Mouse (Mus musculus): ENCODE results near the gene Lck. TPM values are rescaled to one million over a fixed set of nuclear protein-coding genes. Genes with fewer than 3 reads are reported as not detected.

Gene Lck
- polyA plus RNA-seq, 1 experiment from 2014 or later, result 3.8 TPM

- Histone ChIP-seq H3K9me3 (replicated peaks) (no peaks in the 10 kb centered on the region), H3K4me3 (replicated peaks) (no peak overlapping the region), H3K36me3 (peaks cover 81% of the 10 kb centered on the region), H3K4me2 (no peak overlapping the region), H3K9ac (no peak overlapping the region), H3K4me1 (replicated peaks) (peaks cover 26% of the 10 kb centered on the region), H3K27ac (no peak overlapping the region), H3K27me3 (peaks cover 10% of the 10 kb centered on the region)
- ATAC-seq (ENCODE audit: low read depth) (no peak), DNase-seq (no peak)
- WGBS (ENCODE audit: insufficient replicate concordance), result 89% methylated on average over 8 of the region's 8 CpGs
Measured at GRCm38 (mm10) chr4:129518519-129518918, 54.9 kb downstream of the Lck start.

DNA sequence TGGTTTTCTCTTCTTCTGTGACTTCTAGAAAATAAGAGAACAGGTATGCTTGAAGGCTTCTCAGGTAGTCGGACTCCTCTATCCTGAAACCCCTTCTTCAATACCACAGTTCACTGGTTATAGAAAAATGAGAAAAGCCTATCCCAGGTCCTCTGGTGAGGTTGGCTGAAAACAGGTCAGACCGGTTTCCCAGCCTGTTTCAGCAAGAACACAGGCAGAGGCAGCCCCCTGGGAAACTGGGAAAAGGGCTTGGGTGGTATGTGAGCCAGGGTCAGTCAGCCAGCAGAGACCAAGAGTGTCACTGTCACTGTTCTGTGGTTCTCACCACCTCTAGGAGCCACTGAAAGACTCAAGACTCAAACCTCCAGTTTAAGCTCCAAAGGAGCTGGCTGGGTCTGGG lies 56.5 kb downstream of the Lck start:
- Histone ChIP-seq H3K4me1 (replicated peaks) (peaks cover 33% of the 10 kb centered on the region), H3K9ac (no peak overlapping the region), H3K27ac (no peak overlapping the region; the same call in 1 of the 2 replicates), H3K4me2 (no peak overlapping the region), H3K9me3 (replicated peaks) (no peaks in the 10 kb centered on the region), H3K27me3 (peaks cover 26% of the 10 kb centered on the region), H3K4me3 (replicated peaks) (no peak overlapping the region), H3K36me3 (peaks cover 65% of the 10 kb centered on the region)
- no peak for DNase-seq
- ATAC-seq (ENCODE audit: low read depth), result no peak
- WGBS (ENCODE audit: insufficient replicate concordance), result 65% methylated on average over 2 of the region's 2 CpGs

- WGBS (ENCODE audit: insufficient replicate concordance), result 3% methylated on average over 34 of the region's 35 CpGs
- DNase-seq (no peak), ATAC-seq (ENCODE audit: low read depth) (peak; percentile 63)
- Histone ChIP-seq H3K9ac (peak overlapping the region; percentile 83), H3K27me3 (peaks cover 40% of the 10 kb centered on the region), H3K4me2 (peak overlapping the region; percentile 98), H3K9me3 (replicated peaks) (no peaks in the 10 kb centered on the region), H3K4me1 (replicated peaks) (peaks cover 33% of the 10 kb centered on the region), H3K4me3 (replicated peaks) (peak overlapping the region; percentile 72), H3K36me3 (peaks cover 41% of the 10 kb centered on the region), H3K27ac (peak overlapping the region; percentile 73)
Measured at GRCm38 (mm10) chr4:129514300-129514898, 59.0 kb downstream of the Lck start.

- Histone ChIP-seq H3K27me3 (peaks cover 42% of the 10 kb centered on the region), H3K4me2 (peak overlapping the region; percentile 98), H3K27ac (peak overlapping the region; percentile 73), H3K9ac (peak overlapping the region; percentile 83), H3K4me3 (replicated peaks) (peak overlapping the region; percentile 72), H3K4me1 (replicated peaks) (peaks cover 37% of the 10 kb centered on the region), H3K9me3 (replicated peaks) (no peaks in the 10 kb centered on the region), H3K36me3 (peaks cover 37% of the 10 kb centered on the region)
- WGBS (ENCODE audit: insufficient replicate concordance), result under 1% methylated on average over 44 of the region's 57 CpGs
- ATAC-seq (ENCODE audit: low read depth) (peak; percentile 43), DNase-seq (no peak)
Measured at GRCm38 (mm10) chr4:129513891-129514290, 59.5 kb downstream of the Lck start.

DNA sequence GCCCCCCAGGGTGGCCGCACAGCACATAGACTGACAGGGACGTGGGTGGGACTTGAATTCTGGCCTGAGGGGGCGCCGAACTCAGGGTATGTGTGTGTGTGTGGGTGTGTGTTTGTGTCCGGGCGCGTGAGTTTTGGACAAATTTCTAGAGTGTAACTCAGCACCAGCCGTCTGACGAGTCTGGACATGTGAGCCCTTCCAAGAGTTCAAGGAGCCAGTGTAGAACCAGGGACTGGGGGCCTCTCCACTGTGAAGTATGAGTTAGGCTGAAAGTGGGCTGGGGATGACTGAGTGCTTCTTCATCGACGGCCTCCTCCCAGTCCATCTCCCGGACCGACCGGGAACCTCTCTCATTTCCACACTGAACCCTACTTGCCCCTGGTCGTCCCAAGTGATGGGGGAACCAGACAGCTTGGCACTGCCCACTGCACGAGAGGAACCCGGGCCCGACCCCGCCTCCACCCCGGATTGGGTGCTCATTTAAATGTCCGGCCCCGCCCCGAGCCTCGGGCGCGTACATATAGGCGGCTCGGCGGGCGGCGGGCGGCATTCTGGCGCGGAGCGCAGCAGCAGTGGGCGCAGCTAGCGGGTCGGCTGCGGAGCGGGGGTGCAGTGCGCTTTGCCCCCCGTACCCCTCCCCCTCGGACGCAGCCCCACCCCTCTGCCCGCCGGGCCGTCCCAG lies 60.2 kb downstream of the Lck start, which contains the start of gene Marcksl1:
Marcksl1 (plus strand) TSS at position 496 of the 682 bp plus-strand sequence.
- peak; percentile 76 for ATAC-seq (ENCODE audit: low read depth)
- no peaks in the 10 kb centered on the region for H3K9me3 ChIP-seq (replicated peaks)
- H3K4me2 ChIP-seq, result peak within 1 kb of the TSS; percentile 98
- peak; percentile 75 for DNase-seq
- H3K36me3 ChIP-seq, result peaks cover 31% of the 10 kb centered on the region
- H3K4me3 ChIP-seq (replicated peaks), result peak within 1 kb of the TSS; percentile 72
- peaks cover 44% of the 10 kb centered on the region for H3K27me3 ChIP-seq
- peak within 1 kb of the TSS; percentile 73 for H3K27ac ChIP-seq
- 7% methylated on average over 47 of the region's 47 CpGs for whole genome bisulfite sequencing (ENCODE audit: insufficient replicate concordance)
- H3K9ac ChIP-seq, result peak within 1 kb of the TSS; percentile 83
- peaks cover 38% of the 10 kb centered on the region for H3K4me1 ChIP-seq (replicated peaks)

DNA sequence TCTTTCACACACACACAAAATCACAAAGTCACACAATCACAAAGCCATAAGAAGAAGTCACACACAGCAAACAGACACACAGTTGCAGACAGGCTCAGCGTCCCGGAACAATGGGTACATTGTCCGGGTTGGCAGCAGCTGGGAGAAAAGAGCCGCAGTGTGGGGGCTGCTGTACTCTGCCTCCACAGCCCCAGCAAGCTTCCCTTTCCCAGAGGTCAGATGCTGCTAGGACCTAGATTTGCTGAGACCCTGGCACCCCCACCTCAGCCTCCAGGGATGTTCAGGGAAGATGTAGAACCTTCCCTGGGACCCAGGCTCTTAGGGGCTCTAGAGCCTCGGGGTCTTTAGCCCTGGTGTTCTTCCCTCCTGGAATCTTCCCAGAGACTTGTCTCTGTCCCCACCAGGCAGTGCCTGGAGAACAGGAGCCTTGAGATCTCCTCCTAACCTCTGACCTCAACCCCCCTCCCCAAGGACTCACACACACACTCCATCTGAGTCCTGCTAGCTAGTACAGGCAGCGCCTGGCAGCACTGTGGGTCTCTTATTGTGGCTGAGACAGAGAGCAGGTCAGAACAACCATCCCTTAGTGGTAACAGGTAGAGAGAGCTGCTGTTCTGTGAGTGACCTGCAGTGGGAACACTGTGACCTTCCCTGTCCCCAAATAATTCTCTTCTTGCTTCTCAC lies 61.9 kb downstream of the Lck start:
- Histone ChIP-seq H3K9ac (no peak overlapping the region), H3K4me2 (no peak overlapping the region), H3K27ac (no peak overlapping the region), H3K36me3 (peaks cover 14% of the 10 kb centered on the region), H3K4me3 (replicated peaks) (no peak overlapping the region), H3K27me3 (peaks cover 44% of the 10 kb centered on the region), H3K4me1 (replicated peaks) (peaks cover 34% of the 10 kb centered on the region), H3K9me3 (replicated peaks) (no peaks in the 10 kb centered on the region)
- WGBS (ENCODE audit: insufficient replicate concordance), result 62% methylated on average over 6 of the region's 6 CpGs
- DNase-seq (no peak), ATAC-seq (ENCODE audit: low read depth) (no peak)

DNA sequence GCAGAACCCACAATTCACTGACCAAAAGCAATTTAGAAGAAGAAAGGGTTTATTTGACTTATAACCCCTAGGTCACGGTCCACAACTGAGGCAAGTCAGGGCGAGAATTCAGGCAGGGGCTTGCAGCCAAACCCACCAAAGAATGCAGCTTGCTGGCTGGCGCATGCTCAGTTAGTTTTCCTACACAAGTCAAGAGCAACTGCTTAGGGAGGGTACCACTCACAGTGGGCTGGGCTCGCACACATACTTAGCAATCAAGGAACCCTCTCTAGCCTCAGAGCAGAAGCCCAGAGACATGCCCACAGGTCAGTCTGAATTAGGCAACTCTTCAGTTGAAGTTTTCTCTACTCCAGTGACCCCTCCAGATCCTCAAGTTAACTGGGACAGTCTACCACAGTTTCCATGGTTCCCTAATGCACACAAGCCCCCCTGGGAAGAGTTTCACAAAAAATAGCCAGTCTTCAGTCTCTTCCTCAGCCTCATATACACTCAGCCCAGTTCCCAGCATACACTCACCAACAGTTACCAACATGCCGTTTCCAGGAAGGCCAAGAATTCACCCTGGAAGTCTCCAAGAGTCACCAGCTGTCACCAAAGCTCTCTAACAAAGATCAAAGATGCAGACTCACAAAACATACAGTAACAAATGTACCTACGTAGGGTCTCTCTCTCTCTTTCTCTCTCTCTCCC lies 62.6 kb downstream of the Lck start:
- H3K9me3 ChIP-seq (replicated peaks), result no peaks in the 10 kb centered on the region
- H3K27me3 ChIP-seq, result peaks cover 44% of the 10 kb centered on the region
- no peak overlapping the region for H3K27ac ChIP-seq
- no peak overlapping the region for H3K4me3 ChIP-seq (replicated peaks)
- H3K9ac ChIP-seq, result no peak overlapping the region
- WGBS (ENCODE audit: insufficient replicate concordance), result 64% methylated on average over 6 of the region's 6 CpGs
- no peak for ATAC-seq (ENCODE audit: low read depth)
- peaks cover 9% of the 10 kb centered on the region; the same call in 1 of the 2 replicates for H3K36me3 ChIP-seq
- no peak for DNase-seq
- no peak overlapping the region for H3K4me2 ChIP-seq
- peaks cover 32% of the 10 kb centered on the region for H3K4me1 ChIP-seq (replicated peaks)

DNA sequence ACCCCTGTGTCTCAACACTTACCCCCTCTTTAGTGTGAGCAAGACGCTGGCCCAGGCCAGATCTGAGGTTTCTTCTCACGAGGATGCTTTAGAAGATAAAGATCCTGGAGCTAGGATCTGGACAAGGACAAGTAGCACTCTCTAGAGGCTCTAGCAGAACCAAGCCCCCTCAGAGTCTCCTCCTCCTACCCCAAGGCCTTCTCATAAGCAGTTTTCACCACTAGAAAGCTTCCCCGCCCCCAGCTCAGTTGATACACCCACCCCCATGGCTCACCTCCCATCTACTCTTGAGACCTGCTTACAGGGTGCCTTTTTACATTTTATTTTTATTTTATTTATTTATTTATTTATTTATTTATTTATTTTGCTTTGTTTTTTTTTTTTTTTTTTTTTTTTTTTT lies 63.8 kb downstream of the Lck start:
- WGBS (ENCODE audit: insufficient replicate concordance), result 49% methylated on average over 3 of the region's 3 CpGs
- Histone ChIP-seq H3K4me1 (replicated peaks) (peaks cover 23% of the 10 kb centered on the region), H3K27ac (no peak overlapping the region)

DNA sequence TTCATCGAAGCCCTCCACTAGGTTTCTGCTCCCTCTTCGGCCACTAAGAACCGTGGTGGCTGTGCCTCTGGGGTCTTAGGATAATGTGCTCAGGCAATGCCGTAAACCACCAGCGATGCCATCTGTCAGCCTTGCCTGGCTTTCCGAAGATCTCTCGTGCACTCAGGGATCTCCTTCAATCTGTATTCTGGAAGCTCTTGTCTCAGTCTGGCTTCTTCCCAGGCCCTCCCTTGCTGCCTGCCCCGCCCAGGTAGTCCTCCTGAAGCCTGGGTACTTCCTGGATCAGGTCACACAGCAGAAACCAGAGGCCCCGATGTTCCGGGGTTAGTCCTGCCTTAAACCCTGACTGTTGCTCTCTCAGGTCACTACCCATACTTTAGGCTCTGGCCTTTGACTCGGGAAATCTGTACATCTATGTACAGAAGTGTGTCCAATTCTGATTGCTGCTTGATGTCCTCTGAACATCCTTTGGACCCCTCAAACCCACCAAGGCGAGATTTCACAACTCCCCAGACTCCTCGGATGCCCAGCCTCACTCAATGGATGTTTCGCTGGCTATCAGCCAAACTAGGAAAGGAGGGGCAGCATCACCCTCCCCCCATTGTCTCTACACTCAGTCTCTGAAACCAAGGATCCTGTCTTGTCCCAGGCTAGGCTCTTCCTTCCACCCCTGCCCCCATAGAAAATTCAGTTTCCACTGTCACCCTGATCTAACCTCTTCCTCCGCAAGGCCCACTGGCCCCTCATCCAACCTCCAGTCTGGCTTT lies 64.4 kb downstream of the Lck start:
- DNase-seq, result no peak
- WGBS (ENCODE audit: insufficient replicate concordance), result 52% methylated on average over 15 of the region's 15 CpGs
- no peak overlapping the region for H3K27ac ChIP-seq
- H3K27me3 ChIP-seq, result peaks cover 39% of the 10 kb centered on the region
- no peak for ATAC-seq (ENCODE audit: low read depth)
- no peaks in the 10 kb centered on the region for H3K36me3 ChIP-seq
- no peak overlapping the region for H3K4me3 ChIP-seq (replicated peaks)
- H3K9me3 ChIP-seq (replicated peaks), result no peaks in the 10 kb centered on the region
- H3K9ac ChIP-seq, result no peak overlapping the region
- H3K4me1 ChIP-seq (replicated peaks), result peaks cover 21% of the 10 kb centered on the region
- no peak overlapping the region for H3K4me2 ChIP-seq

More for the DNA sequence above, 63.8 kb downstream of the Lck start:
- Histone ChIP-seq H3K27me3 (peaks cover 44% of the 10 kb centered on the region), H3K36me3 (no peaks in the 10 kb centered on the region), H3K9ac (no peak overlapping the region), H3K9me3 (replicated peaks) (no peaks in the 10 kb centered on the region), H3K4me3 (replicated peaks) (no peak overlapping the region), H3K4me2 (no peak overlapping the region)
- no peak for DNase-seq
- no peak for ATAC-seq (ENCODE audit: low read depth)

GRCm38 (mm10) chr4:129508237-129508515 lies 65.3 kb downstream of the Lck start:
- Histone ChIP-seq H3K9me3 (replicated peaks) (no peaks in the 10 kb centered on the region), H3K36me3 (no peaks in the 10 kb centered on the region), H3K4me2 (no peak overlapping the region), H3K4me3 (replicated peaks) (no peak overlapping the region), H3K4me1 (replicated peaks) (peaks cover 20% of the 10 kb centered on the region), H3K27me3 (peaks cover 31% of the 10 kb centered on the region), H3K9ac (no peak overlapping the region), H3K27ac (no peak overlapping the region)
- 48% methylated on average over 3 of the region's 3 CpGs for WGBS (ENCODE audit: insufficient replicate concordance)
- ATAC-seq (ENCODE audit: low read depth) (no peak), DNase-seq (no peak)

Data from liver, embryonic 13.5 days (tissue).